Mouse (Mus musculus) MEL (cell line): ENCODE results near the gene Npsr1. TPM values are rescaled to one million over a fixed set of nuclear protein-coding genes. Genes with fewer than 3 reads are reported as not detected.

ENCODE experiments used
- DNase-seq: peaks from one replicate; pipeline ENCODE4 v3.0.0; 2011; ENCODE audit warnings: low read depth, low spot score
- H3K27ac ChIP-seq: 2 replicates; pipeline ENCODE4 v1.5.1; 2012; ENCODE audit warnings: low read depth, mild to moderate bottlenecking, control low read depth, low read length, moderate library complexity; ENCODE audit not compliant: control insufficient read depth
- H3K27me3 ChIP-seq, 2 experiments: fragments of 150-350 bp in 1 of 2; sonication (generic) in 1 of 2; 2 replicates each; pipeline ENCODE4 v1.6.1; 2012; ENCODE audit warnings: low read length in 2 of 2, mild to moderate bottlenecking in 2 of 2, improper control_type of control experiment in 1 of 2, moderate library complexity in 1 of 2; ENCODE audit not compliant: insufficient read depth in 2 of 2, control insufficient read depth in 1 of 2
- H3K36me3 ChIP-seq, 2 experiments: 2 replicates each; pipeline ENCODE4 v1.6.1; 2012 to 2014; ENCODE audit warnings: low read length in 2 of 2, improper control_type of control experiment in 1 of 2, inconsistent platforms in 1 of 2, mild to moderate bottlenecking in 1 of 2; ENCODE audit not compliant: insufficient read depth in 2 of 2, control insufficient read depth in 1 of 2
- H3K4me1 ChIP-seq, 2 experiments: fragments of 150-350 bp in 1 of 2; sonication (generic) in 1 of 2; 2 replicates each; pipeline ENCODE4 v1.6.1; 2012; ENCODE audit warnings: low read length in 2 of 2, improper control_type of control experiment in 1 of 2, mild to moderate bottlenecking in 1 of 2; ENCODE audit not compliant: insufficient read depth in 2 of 2, control insufficient read depth in 1 of 2
- H3K4me3 ChIP-seq, 2 experiments: fragments of 150-350 bp in 1 of 2; sonication (generic) in 1 of 2; 2 replicates each; pipeline ENCODE4 v1.5.1; 2012; ENCODE audit warnings: low read depth in 2 of 2, low read length in 2 of 2, mild to moderate bottlenecking in 2 of 2, moderate library complexity in 2 of 2, control low read depth in 1 of 2, improper control_type of control experiment in 1 of 2; ENCODE audit not compliant: control insufficient read depth in 1 of 2, insufficient read depth in 1 of 2
- H3K79me2 ChIP-seq: 2 replicates; pipeline ENCODE4 v1.6.1; 2012; ENCODE audit warnings: mild to moderate bottlenecking, low read length, moderate library complexity; ENCODE audit not compliant: control insufficient read depth, poor library complexity, insufficient read depth
- H3K9ac ChIP-seq: 2 replicates; pipeline ENCODE4 v1.6.1; 2012; ENCODE audit warnings: low read depth, mild to moderate bottlenecking, control low read depth, low read length, moderate library complexity; ENCODE audit not compliant: control insufficient read depth, poor library complexity, severe bottlenecking
- H3K9me3 ChIP-seq: fragments of 150-350 bp; sonication (generic); replicated peaks from 2 replicates; pipeline ENCODE4 v1.6.1; 2012; ENCODE audit warnings: mild to moderate bottlenecking, low read length, improper control_type of control experiment, moderate library complexity; ENCODE audit not compliant: insufficient read depth
- BHLHE40 ChIP-seq: IDR thresholded peaks from 2 replicates; pipeline ENCODE4 v1.6.1; 2012; ENCODE audit warnings: low read depth, mild to moderate bottlenecking, inconsistent platforms, low read length, improper control_type of control experiment, borderline replicate concordance
- CHD2 ChIP-seq: IDR thresholded peaks from 2 replicates; pipeline ENCODE4 v1.6.1; 2011; ENCODE audit warnings: low read length, improper control_type of control experiment
- CTCF ChIP-seq, 3 experiments: IDR thresholded peaks in 2 of 3; conservative IDR thresholded peaks in 1 of 3; 2 replicates each; pipeline ENCODE4 v1.5.1; 2011 to 2012; ENCODE audit warnings: low read length in 3 of 3, low read depth in 2 of 3, mild to moderate bottlenecking in 2 of 3, improper control_type of control experiment in 1 of 3, inconsistent platforms in 1 of 3, mixed read lengths in 1 of 3, moderate library complexity in 1 of 3; ENCODE audit not compliant: control insufficient read depth in 1 of 3, insufficient read depth in 1 of 3, poor library complexity in 1 of 3, severe bottlenecking in 1 of 3
- E2F4 ChIP-seq: IDR thresholded peaks from 2 replicates; pipeline ENCODE4 v1.6.1; 2011; ENCODE audit warnings: low read depth, low read length, improper control_type of control experiment, borderline replicate concordance
- ELF1 ChIP-seq: IDR thresholded peaks from 2 replicates; pipeline ENCODE4 v1.6.1; 2014; ENCODE audit warnings: low read depth, mild to moderate bottlenecking, inconsistent platforms, low read length, improper control_type of control experiment, moderate library complexity
- EP300 ChIP-seq, 2 experiments: IDR thresholded peaks; 2 replicates each; pipeline ENCODE4 v1.6.1; 2011; ENCODE audit warnings: improper control_type of control experiment in 2 of 2, low read length in 2 of 2, low read depth in 1 of 2, mild to moderate bottlenecking in 1 of 2
- ETS1 ChIP-seq: IDR thresholded peaks from 2 replicates; pipeline ENCODE4 v1.6.1; 2012; ENCODE audit warnings: low read depth, mild to moderate bottlenecking, inconsistent platforms, low read length, improper control_type of control experiment, moderate library complexity
- GATA1 ChIP-seq: IDR thresholded peaks from 2 replicates; pipeline ENCODE4 v1.6.1; 2011; ENCODE audit warnings: low read depth, low read length, improper control_type of control experiment
- HCFC1 ChIP-seq: IDR thresholded peaks from 2 replicates; pipeline ENCODE4 v1.6.1; 2012; ENCODE audit warnings: low read depth, mild to moderate bottlenecking, inconsistent platforms, low read length, improper control_type of control experiment, moderate library complexity
- KAT2A ChIP-seq: conservative IDR thresholded peaks from 2 replicates; pipeline ENCODE4 v1.6.1; 2012; ENCODE audit warnings: low read depth, low read length, improper control_type of control experiment, inconsistent platforms
- MAFK ChIP-seq: IDR thresholded peaks from 2 replicates; pipeline ENCODE4 v1.6.1; 2011; ENCODE audit warnings: low read depth, mild to moderate bottlenecking, low read length, improper control_type of control experiment, borderline replicate concordance
- MAX ChIP-seq: IDR thresholded peaks from 2 replicates; pipeline ENCODE4 v1.6.1; 2011; ENCODE audit warnings: low read length, improper control_type of control experiment
- MAZ ChIP-seq: IDR thresholded peaks from 2 replicates; pipeline ENCODE4 v1.6.1; 2012; ENCODE audit warnings: low read depth, mild to moderate bottlenecking, inconsistent platforms, low read length, improper control_type of control experiment
- MXI1 ChIP-seq: IDR thresholded peaks from 2 replicates; pipeline ENCODE4 v1.6.1; 2011; ENCODE audit warnings: mild to moderate bottlenecking, low read depth, low read length, improper control_type of control experiment
- MYB ChIP-seq: IDR thresholded peaks from 2 replicates; pipeline ENCODE4 v1.6.1; 2011; ENCODE audit warnings: mild to moderate bottlenecking, low read depth, low read length, improper control_type of control experiment
- NELFE ChIP-seq: IDR thresholded peaks from 2 replicates; pipeline ENCODE4 v1.6.1; 2011; ENCODE audit warnings: low read depth, low read length, improper control_type of control experiment
- NRF1 ChIP-seq: IDR thresholded peaks from 2 replicates; pipeline ENCODE4 v1.6.1; 2014; ENCODE audit warnings: low read depth, mild to moderate bottlenecking, inconsistent platforms, low read length, improper control_type of control experiment, moderate library complexity; ENCODE audit not compliant: poor library complexity, insufficient read depth, severe bottlenecking
- POLR2A ChIP-seq, 2 experiments: IDR thresholded peaks; 2 replicates each; pipeline ENCODE4 v1.6.1; 2011 to 2012; ENCODE audit warnings: low read length in 2 of 2, mild to moderate bottlenecking in 2 of 2, control low read depth in 1 of 2, improper control_type of control experiment in 1 of 2, low read depth in 1 of 2, moderate library complexity in 1 of 2; ENCODE audit not compliant: control insufficient read depth in 1 of 2, insufficient read depth in 1 of 2, poor library complexity in 1 of 2
- POLR2AphosphoS2 ChIP-seq: IDR thresholded peaks from 2 replicates; pipeline ENCODE4 v1.6.1; 2011; ENCODE audit warnings: low read length, improper control_type of control experiment
- POLR2AphosphoS5 ChIP-seq: IDR thresholded peaks from 2 replicates; pipeline ENCODE4 v1.6.1; 2012; ENCODE audit warnings: low read depth, borderline replicate concordance, mild to moderate bottlenecking, inconsistent platforms, low read length, moderate library complexity, mixed read lengths
- RAD21 ChIP-seq: IDR thresholded peaks from 2 replicates; pipeline ENCODE4 v1.6.1; 2011; ENCODE audit warnings: mild to moderate bottlenecking, low read depth, low read length, improper control_type of control experiment
- SIN3A ChIP-seq: IDR thresholded peaks from 2 replicates; pipeline ENCODE4 v1.6.1; 2012; ENCODE audit warnings: low read length, improper control_type of control experiment, inconsistent platforms
- TAL1 ChIP-seq: IDR thresholded peaks from 2 replicates; pipeline ENCODE4 v1.6.1; 2012; ENCODE audit warnings: mild to moderate bottlenecking, inconsistent platforms, low read length, moderate library complexity, mixed read lengths
- TBP ChIP-seq: IDR thresholded peaks from 2 replicates; pipeline ENCODE4 v1.8.0; 2011; ENCODE audit warnings: low read depth, low read length, improper control_type of control experiment
- TCF12 ChIP-seq: IDR thresholded peaks from 2 replicates; pipeline ENCODE4 v1.6.1; 2014; ENCODE audit warnings: low read depth, mild to moderate bottlenecking, inconsistent platforms, low read length, improper control_type of control experiment, moderate library complexity
- UBTF ChIP-seq: IDR thresholded peaks from 2 replicates; pipeline ENCODE4 v1.6.1; 2012; ENCODE audit warnings: low read depth, mild to moderate bottlenecking, inconsistent platforms, low read length, improper control_type of control experiment, moderate library complexity, borderline replicate concordance; ENCODE audit not compliant: insufficient read depth
- USF1 ChIP-seq: IDR thresholded peaks from 2 replicates; pipeline ENCODE4 v1.6.1; 2014; ENCODE audit warnings: low read depth, mild to moderate bottlenecking, inconsistent platforms, low read length, improper control_type of control experiment, moderate library complexity
- USF2 ChIP-seq, 2 experiments: IDR thresholded peaks; 2 replicates each; pipeline ENCODE4 v1.6.1; 2011 to 2012; ENCODE audit warnings: improper control_type of control experiment in 2 of 2, low read length in 2 of 2, borderline replicate concordance in 1 of 2, inconsistent platforms in 1 of 2, low read depth in 1 of 2, mild to moderate bottlenecking in 1 of 2; ENCODE audit not compliant: insufficient read depth in 1 of 2
- ZNF384 ChIP-seq: IDR thresholded peaks from 2 replicates; pipeline ENCODE4 v1.6.1; 2012; ENCODE audit warnings: low read depth, mild to moderate bottlenecking, inconsistent platforms, low read length, improper control_type of control experiment
- polyA plus RNA-seq, 2 experiments: library from polyadenylated mRNA; stranded (reverse) in 1 of 2; unstranded in 1 of 2; fragments of >175 nt in 1 of 2; fragments of >200 nt in 1 of 2; gene quantifications; 2 replicates each; pipeline versions ENCODE4 v1.2.1 to v1.2.4; 2012; ENCODE audit warnings: low replicate concordance in 2 of 2, low read depth in 1 of 2; ENCODE audit not compliant: insufficient read length in 2 of 2, insufficient read depth in 1 of 2, missing spikeins in 1 of 2
- total RNA-seq: library from RNA; depleted of rRNA; stranded (reverse); fragments of 300-350 nt; gene quantifications from 2 replicates; pipeline ENCODE4 v1.2.3, GENCODE M21; 2012

Npsr1 gene
- total and polyA plus RNA-seq, 3 experiments: 0.08 TPM; not detected in 2

DNA sequence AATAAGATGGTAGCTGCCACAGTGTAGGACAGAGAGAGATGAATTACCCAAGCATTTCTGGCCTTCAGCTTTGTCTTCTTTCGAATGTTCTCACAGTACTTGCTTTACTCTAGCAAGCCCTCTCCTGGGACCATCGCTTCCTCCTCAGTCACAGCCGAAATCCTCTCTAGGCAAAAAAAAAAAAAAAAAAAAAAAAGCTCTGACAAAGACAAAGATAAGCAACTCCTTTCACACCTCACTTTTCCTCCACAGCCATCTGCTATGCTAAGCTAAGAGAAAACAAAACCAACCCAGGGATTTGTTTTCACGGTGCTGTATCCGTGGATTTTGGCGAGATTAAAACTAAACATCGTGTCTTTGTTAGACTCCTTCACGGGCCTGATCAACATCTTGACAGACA, 156.4 kb downstream of the Npsr1 start:
- TF ChIP-seq ZNF384: peak; percentile 72
- TF ChIP-seq TAL1: no peak
- no peak for TF ChIP-seq E2F4
- no peak for TF ChIP-seq POLR2AphosphoS5
- no peak for TF ChIP-seq TBP
- no peak for TF ChIP-seq MYB
- DNase-seq: no peak
- no peaks in the 10 kb centered on the region for H3K9me3 ChIP-seq
- H3K36me3 ChIP-seq: no peaks in the 10 kb centered on the region
- no peak overlapping the region for H3K27ac ChIP-seq
- H3K4me1 ChIP-seq: no peaks in the 10 kb centered on the region
- no peaks in the 10 kb centered on the region for H3K79me2 ChIP-seq
- no peak overlapping the region for H3K4me3 ChIP-seq
- no peaks in the 10 kb centered on the region for H3K27me3 ChIP-seq
- no peak overlapping the region for H3K9ac ChIP-seq

DNA sequence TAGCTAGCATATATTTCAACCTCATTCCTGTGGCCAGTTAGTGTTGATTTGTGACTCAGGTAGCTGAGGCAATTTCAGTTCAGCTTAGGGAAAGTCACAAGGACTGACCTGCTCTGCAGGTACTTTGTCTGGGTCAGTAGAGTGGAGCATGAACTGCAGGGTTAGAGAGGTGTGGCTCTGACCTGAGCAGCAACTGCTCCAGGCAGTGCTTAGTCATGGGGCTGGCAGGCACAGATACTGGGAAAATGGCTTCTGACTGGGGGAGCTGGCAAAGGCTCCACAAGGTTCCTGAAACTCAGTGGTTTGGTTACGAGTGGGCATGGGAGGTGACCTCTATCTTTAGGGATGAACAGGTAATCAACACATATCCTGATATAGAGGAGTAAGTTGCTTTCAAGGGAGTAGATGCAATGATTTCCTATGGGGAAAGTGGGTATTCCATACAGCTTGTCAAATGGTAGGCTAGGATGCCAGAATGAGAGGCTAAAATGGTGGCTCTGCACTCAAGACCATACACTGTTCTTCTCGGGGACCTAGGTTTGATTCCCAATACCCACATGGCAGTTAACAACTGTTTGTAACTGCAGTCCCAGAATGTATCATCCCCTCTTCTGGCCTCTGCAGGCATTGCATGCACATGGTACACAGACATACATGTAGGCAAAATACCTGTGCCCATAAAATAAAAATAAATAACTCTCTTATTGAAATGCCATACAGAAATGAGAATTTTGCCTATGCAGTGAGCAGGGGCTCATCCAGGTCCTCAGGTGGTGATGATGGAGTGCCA, 182.9 kb downstream of the Npsr1 start:
- H3K4me1 ChIP-seq: peaks cover 24 to 25% of the 10 kb centered on the region in 2 experiments
- no peaks in the 10 kb centered on the region for H3K27me3 ChIP-seq
- no peaks in the 10 kb centered on the region for H3K9me3 ChIP-seq
- no peak overlapping the region for H3K4me3 ChIP-seq
- H3K79me2 ChIP-seq: no peaks in the 10 kb centered on the region
- H3K27ac ChIP-seq: peak overlapping the region; percentile 7; the same call in 1 of the 2 replicates
- H3K9ac ChIP-seq: no peak overlapping the region
- DNase-seq: peak; percentile 71
- peaks cover 0 to 40% of the 10 kb centered on the region in 2 experiments; a peak in 2 of 4 replicates for H3K36me3 ChIP-seq
- no peak for TF ChIP-seq UBTF
- no peak for TF ChIP-seq BHLHE40
- peak; percentile 31 to 73; a peak in 3 of 4 replicates for TF ChIP-seq EP300 (IDR thresholded peaks at IDR 0.05; ENCODE audit: low read depth in 1 of 2, low read length in 2 of 2)
- TF ChIP-seq KAT2A: no peak
- TF ChIP-seq POLR2A (IDR thresholded peaks at IDR 0.05; ENCODE audit: control insufficient read depth in 1 of 2, insufficient read depth in 1 of 2, low read depth in 1 of 2, low read length in 2 of 2, poor library complexity in 1 of 2): no peak
- TF ChIP-seq NELFE: no peak
- TF ChIP-seq POLR2AphosphoS5: no peak
- TF ChIP-seq USF1: no peak
- peak; percentile 73 for TF ChIP-seq TAL1
- no peak for TF ChIP-seq TBP
- TF ChIP-seq E2F4: no peak
- no peak for TF ChIP-seq MYB
- no peak for TF ChIP-seq RAD21
- no peak for TF ChIP-seq NRF1
- TF ChIP-seq TCF12: peak; percentile 70
- TF ChIP-seq MAFK: no peak
- no peak for TF ChIP-seq USF2 (IDR thresholded peaks at IDR 0.05; ENCODE audit: borderline replicate concordance in 1 of 2, insufficient read depth in 1 of 2, low read depth in 1 of 2, low read length in 2 of 2)
- no peak for TF ChIP-seq ZNF384
- TF ChIP-seq CHD2: no peak
- TF ChIP-seq POLR2AphosphoS2: no peak
- peak; percentile 45 for TF ChIP-seq ETS1
- TF ChIP-seq CTCF (IDR thresholded peaks at IDR 0.05 in 2 of 3, conservative IDR thresholded peaks at IDR 0.05 in 1 of 3; ENCODE audit: control insufficient read depth in 1 of 3, insufficient read depth in 1 of 3, low read depth in 2 of 3, low read length in 3 of 3, poor library complexity in 1 of 3, severe bottlenecking in 1 of 3): peak in 2 of 3 experiments; percentile 19 to 34; a peak in 2 of 6 replicates
- no peak for TF ChIP-seq MAZ
- TF ChIP-seq MAX: no peak
- TF ChIP-seq ELF1: no peak
- no peak for TF ChIP-seq SIN3A
- TF ChIP-seq MXI1: no peak
- no peak for TF ChIP-seq HCFC1
- peak; percentile 41 for TF ChIP-seq GATA1
